8 mouse cellular contexts compared by ENCODE assay signal in genomic region chr2:150787234-150787771, GRCm38 (mm10). TPM values are rescaled to one million over a fixed set of nuclear protein-coding genes. Genes with fewer than 3 reads are reported as not detected.
DNase-seq lines count a peak whose midpoint lies in the region; ATAC-seq lines count a peak whose summit lies in the region.

No protein-coding gene starts in this region.

- peaks cover 20% of the 10 kb centered on the region for H3K27me3 ChIP-seq in erythroblast, embryonic 14.5 days (ENCODE audit: control insufficient read depth)
- H3K27me3 ChIP-seq in embryonic facial prominence, embryonic 12.5 days = no peaks in the 10 kb centered on the region
- H3K27me3 ChIP-seq in midbrain, embryonic 12.5 days = peaks cover 8% of the 10 kb centered on the region

- H3K9ac ChIP-seq in embryonic facial prominence, embryonic 12.5 days = peak overlapping the region; percentile 56
- peak overlapping the region; percentile 72 for H3K9ac ChIP-seq in midbrain, embryonic 12.5 days (replicated peaks)

- no peaks in the 10 kb centered on the region for H3K36me3 ChIP-seq in erythroblast, embryonic 14.5 days (ENCODE audit: control insufficient read depth)
- H3K36me3 ChIP-seq in embryonic facial prominence, embryonic 12.5 days = peaks cover 2% of the 10 kb centered on the region
- H3K36me3 ChIP-seq in midbrain, embryonic 12.5 days = 0 out of 2 replicates have a peak, but pooled peaks cover 2% of the 10 kb centered on the region

- peak overlapping the region; percentile 66 for H3K27ac ChIP-seq in embryonic facial prominence, embryonic 12.5 days
- H3K27ac ChIP-seq in midbrain, embryonic 12.5 days (replicated peaks) = peak overlapping the region; percentile 54; the same call in 1 of the 2 replicates

- WGBS in embryonic facial prominence, embryonic 12.5 days = under 1% methylated on average over 23 of the region's 23 CpGs
- 1% methylated on average over 23 of the region's 23 CpGs for WGBS in midbrain, embryonic 12.5 days

- DNase-seq in induced T-regulatory cell, adult 2 months (ENCODE audit: low read depth) = peak; percentile 64
- peak; percentile 49 for DNase-seq in thymus, postnatal 4 days

- ATAC-seq in erythroblast, adult 5-6 weeks (replicated peaks; ENCODE audit: low FRiP score, poor library complexity, severe bottlenecking) = no peak
- peak; percentile 21 for ATAC-seq in CD4-positive, CD25-positive, alpha-beta regulatory T cell, adult 4 months
- peak; percentile 68 for ATAC-seq in embryonic facial prominence, embryonic 12.5 days (ENCODE audit: insufficient number of reproducible peaks, insufficient read depth, low FRiP score, low TSS enrichment)
- peak; percentile 13 for ATAC-seq in midbrain, embryonic 12.5 days (ENCODE audit: low FRiP score, low read depth)
- no peak for ATAC-seq in megakaryocyte-erythroid progenitor cell, adult 5-6 weeks (replicated peaks; ENCODE audit: low FRiP score, low TSS enrichment, poor library complexity, severe bottlenecking)

- peaks cover 22% of the 10 kb centered on the region for H3K4me1 ChIP-seq in erythroblast, embryonic 14.5 days (ENCODE audit: control insufficient read depth)
- H3K4me1 ChIP-seq in embryonic facial prominence, embryonic 12.5 days = peaks cover 23% of the 10 kb centered on the region
- peaks cover 17% of the 10 kb centered on the region for H3K4me1 ChIP-seq in midbrain, embryonic 12.5 days

- H3K9me3 ChIP-seq in erythroblast, embryonic 14.5 days (ENCODE audit: control insufficient read depth, low read length) = no peaks in the 10 kb centered on the region
- H3K9me3 ChIP-seq in embryonic facial prominence, embryonic 12.5 days = no peaks in the 10 kb centered on the region
- H3K9me3 ChIP-seq in midbrain, embryonic 12.5 days = no peaks in the 10 kb centered on the region

- H3K4me2 ChIP-seq in embryonic facial prominence, embryonic 12.5 days (replicated peaks) = peak overlapping the region; percentile 81
- peak overlapping the region; percentile 96 for H3K4me2 ChIP-seq in midbrain, embryonic 12.5 days (replicated peaks)

- peak overlapping the region; percentile 84 for H3K4me3 ChIP-seq in erythroblast, embryonic 14.5 days (replicated peaks)
- H3K4me3 ChIP-seq in embryonic facial prominence, embryonic 12.5 days = peak overlapping the region; percentile 72
- peak overlapping the region; percentile 81 for H3K4me3 ChIP-seq in midbrain, embryonic 12.5 days

RNA-seq across cellular contexts. Expression of gene Pygb, which starts 0.8 kb away (rescaled TPM):
- 0.07 and 0.53 TPM in 2 replicates for polyA plus RNA-seq in erythroblast, embryonic 14.5 days (2012)
- 2.1 and 2.3 TPM in 2 replicates for total RNA-seq in erythroblast, adult 5-6 weeks (2015; ENCODE audit: low replicate concordance)
- 6.6 and 8.8 TPM in 2 replicates for total RNA-seq in erythroblast, adult 5-6 weeks (2017; ENCODE audit: low replicate concordance)
- 10 to 100 TPM; 34.4 to 85.4 TPM for polyA plus RNA-seq in CD4-positive, CD25-positive, alpha-beta regulatory T cell, adult 4 months (2017; shearing (Covaris generic))
- polyA plus RNA-seq in embryonic facial prominence, embryonic 12.5 days (2016; fragmentation: Nextera tagmentation; extraction: Ambion mirVana) = 89.9 and 95.5 TPM in 2 replicates
- 77.4 and 80.1 TPM in 2 replicates for polyA plus RNA-seq in midbrain, embryonic 12.5 days (2016; fragmentation: Nextera tagmentation; extraction: Ambion mirVana)
- 14.1 and 16.1 TPM in 2 replicates for total RNA-seq in megakaryocyte-erythroid progenitor cell, adult 5-6 weeks (2014; fragmentation: Nextera tagmentation)
- total RNA-seq in megakaryocyte-erythroid progenitor cell, adult 5-6 weeks (2017) = 11.7 and 13.0 TPM in 2 replicates

RNA-seq across cellular contexts. Expression of gene Entpd6, which starts 38.5 kb away (rescaled TPM):
- polyA plus RNA-seq in erythroblast, embryonic 14.5 days (2012) = 0.11 and 0.37 TPM in 2 replicates
- total RNA-seq in erythroblast, adult 5-6 weeks (2015; ENCODE audit: low replicate concordance) = 1.3 and 2.3 TPM in 2 replicates
- total RNA-seq in erythroblast, adult 5-6 weeks (2017; ENCODE audit: low replicate concordance) = 0.56 and 2.6 TPM in 2 replicates
- 10 to 100 TPM; 30.1 to 49.1 TPM for polyA plus RNA-seq in CD4-positive, CD25-positive, alpha-beta regulatory T cell, adult 4 months (2017; shearing (Covaris generic))
- polyA plus RNA-seq in embryonic facial prominence, embryonic 12.5 days (2016; fragmentation: Nextera tagmentation; extraction: Ambion mirVana) = 31.5 and 32.6 TPM in 2 replicates
- polyA plus RNA-seq in midbrain, embryonic 12.5 days (2016; fragmentation: Nextera tagmentation; extraction: Ambion mirVana) = 30.4 and 32.0 TPM in 2 replicates
- total RNA-seq in megakaryocyte-erythroid progenitor cell, adult 5-6 weeks (2014; fragmentation: Nextera tagmentation) = 21.7 and 24.5 TPM in 2 replicates
- 15.2 and 20.5 TPM in 2 replicates for total RNA-seq in megakaryocyte-erythroid progenitor cell, adult 5-6 weeks (2017)

Comparison
In these comparisons a context has a peak if more than half of its experiments do, and no peak if none do; other contexts are left out.
1. ATAC-seq: peak in CD4-positive, CD25-positive, alpha-beta regulatory T cell, adult 4 months (single experiment), embryonic facial prominence, embryonic 12.5 days (single experiment) and midbrain, embryonic 12.5 days (single experiment); none in erythroblast, adult 5-6 weeks (single experiment) and megakaryocyte-erythroid progenitor cell, adult 5-6 weeks (single experiment).
2. RNA of gene Pygb, which starts 0.8 kb away (polyA plus RNA-seq): 89.9 to 95.5 TPM in embryonic facial prominence, embryonic 12.5 days, 34.4 to 85.4 TPM in CD4-positive, CD25-positive, alpha-beta regulatory T cell, adult 4 months and 77.4 to 80.1 TPM in midbrain, embryonic 12.5 days; 0.07 to 0.53 TPM in erythroblast, embryonic 14.5 days; every median in the first group is over 10 times any median in the second.
3. RNA of gene Entpd6, which starts 38.5 kb away (polyA plus RNA-seq): 30.1 to 49.1 TPM in CD4-positive, CD25-positive, alpha-beta regulatory T cell, adult 4 months, 31.5 to 32.6 TPM in embryonic facial prominence, embryonic 12.5 days and 30.4 to 32.0 TPM in midbrain, embryonic 12.5 days; 0.11 to 0.37 TPM in erythroblast, embryonic 14.5 days; every median in the first group is over 10 times any median in the second.
4. Peak in every context shown above with its lines, with median percentiles within 50 percentile points of each other: H3K4me3 ChIP-seq.